Mouse (Mus musculus) left cerebral cortex, adult 2 months (tissue): Measurements from ENCODE around the gene Gimap3. TPM values are rescaled to one million over a fixed set of nuclear protein-coding genes. Genes with fewer than 3 reads are reported as not detected.

Source experiments
- DNase-seq, 2 experiments: peaks; one replicate each; pipeline ENCODE4 v3.0.0; 2021 to 2022; ENCODE audit warnings: low spot score in 2 of 2, mixed read lengths in 1 of 2; ENCODE audit errors: extremely low spot score in 1 of 2
- H3K27ac ChIP-seq: fragments of 200-600 bp; 2 replicates; pipeline ENCODE4 v1.8.1; 2022
- H3K4me3 ChIP-seq: fragments of 200-600 bp; 2 replicates; pipeline ENCODE4 v1.8.1; 2022
- CTCF ChIP-seq: fragments of 200-600 bp; IDR thresholded peaks from 2 replicates; pipeline ENCODE4 v1.8.1; 2022; ENCODE audit warnings: antibody characterized with exemption, mild to moderate bottlenecking, moderate library complexity
- intact Hi-C: fragments of 180-260 bp; cut with DNase I; formaldehyde crosslinking; loops from one replicate; pipeline ENCODE4 v1.15.1; 2025
- total RNA-seq, 2 experiments: library from RNA; stranded (reverse); gene quantifications; 2 replicates each; pipeline ENCODE4 v1.2.3; 2021

The Gimap3 gene
- total RNA-seq, 2 experiments from 2014 or later: not detected

GRCm38 (mm10) chr6:48741711-48742206 is 28.9 kb downstream of the Gimap3 start:
- no peak for TF ChIP-seq CTCF
- Histone ChIP-seq H3K4me3 (no peak overlapping the region), H3K27ac (no peak overlapping the region)
- intact Hi-C loops: no loop called here
- no peak for DNase-seq

- no peak for DNase-seq
- no peak for TF ChIP-seq CTCF
- H3K27ac ChIP-seq: no peak overlapping the region
- intact Hi-C loops: no loop called here
- no peak overlapping the region for H3K4me3 ChIP-seq
Measured at GRCm38 (mm10) chr6:48741273-48741672, 29.4 kb downstream of the Gimap3 start.

GRCm38 (mm10) chr6:48740501-48741169 is 30.0 kb downstream of the Gimap3 start:
- DNase-seq: no peak
- intact Hi-C loops: no loop called here
- no peak for TF ChIP-seq CTCF
- Histone ChIP-seq H3K4me3 (no peak overlapping the region), H3K27ac (no peak overlapping the region)

- Histone ChIP-seq H3K4me3 (no peak overlapping the region), H3K27ac (no peak overlapping the region)
- TF ChIP-seq CTCF: no peak
- DNase-seq: no peak
- intact Hi-C loops: no loop called here
Measured at GRCm38 (mm10) chr6:48739780-48740055, 30.9 kb downstream of the Gimap3 start.

- no peak for TF ChIP-seq CTCF
- no peak within 1 kb of the TSS for H3K27ac ChIP-seq
- DNase-seq: no peak
- peak within 1 kb of the TSS; percentile 24 for H3K4me3 ChIP-seq
- intact Hi-C loops: no loop called here
Measured at GRCm38 (mm10) chr6:48738961-48739779, 31.5 kb downstream of the Gimap3 start, which contains the start of gene Gimap1. Gene Gimap1 (plus strand): TSS chr6:48739054.

GRCm38 (mm10) chr6:48737688-48738087 is 33.0 kb downstream of the Gimap3 start:
- intact Hi-C loops: no loop called here
- no peak for TF ChIP-seq CTCF
- Histone ChIP-seq H3K4me3 (no peak overlapping the region), H3K27ac (no peak overlapping the region)
- DNase-seq: no peak

- Histone ChIP-seq H3K4me3 (no peak overlapping the region), H3K27ac (no peak overlapping the region)
- TF ChIP-seq CTCF: no peak
- intact Hi-C loops: no loop called here
- no peak for DNase-seq
Measured at GRCm38 (mm10) chr6:48737053-48737452, 33.6 kb downstream of the Gimap3 start.

GRCm38 (mm10) chr6:48733660-48734059 is 37.0 kb downstream of the Gimap3 start:
- intact Hi-C loops: no loop called here
- Histone ChIP-seq H3K4me3 (no peak overlapping the region), H3K27ac (no peak overlapping the region)
- DNase-seq: no peak
- TF ChIP-seq CTCF: no peak

GRCm38 (mm10) chr6:48732864-48733304 is 37.8 kb downstream of the Gimap3 start:
- TF ChIP-seq CTCF: no peak
- intact Hi-C loops: no loop called here
- DNase-seq: no peak
- no peak overlapping the region for H3K4me3 ChIP-seq
- no peak overlapping the region for H3K27ac ChIP-seq

GRCm38 (mm10) chr6:48727761-48728160 is 42.9 kb downstream of the Gimap3 start:
- DNase-seq: no peak
- intact Hi-C loops: no loop called here
- no peak overlapping the region for H3K27ac ChIP-seq
- no peak for TF ChIP-seq CTCF
- no peak overlapping the region for H3K4me3 ChIP-seq

- DNase-seq: peak in 1 of 2 experiments; percentile 20
- intact Hi-C loops: no loop called here
- no peak for TF ChIP-seq CTCF
- Histone ChIP-seq H3K4me3 (no peak overlapping the region), H3K27ac (no peak overlapping the region)
Measured at GRCm38 (mm10) chr6:48725476-48725875, 45.2 kb downstream of the Gimap3 start.

GRCm38 (mm10) chr6:48723468-48723867 is 47.2 kb downstream of the Gimap3 start:
- intact Hi-C loops: no loop called here
- TF ChIP-seq CTCF: no peak
- H3K4me3 ChIP-seq: no peak overlapping the region
- no peak overlapping the region for H3K27ac ChIP-seq
- DNase-seq: no peak
